Comparison of ENCODE assay signal across 11 mouse cellular contexts in genomic region chr11:58334746-58335145, GRCm38 (mm10). TPM values are rescaled to one million over a fixed set of nuclear protein-coding genes. Genes with fewer than 3 reads are reported as not detected.
DNase-seq lines count a peak whose midpoint lies in the region; ATAC-seq and TF ChIP-seq lines count a peak whose summit lies in the region.
"Had no signal": no experiment of that assay in that cellular context is flagged by ENCODE, and none has a peak within 500 bp of the region (broad histone marks: within the 10 kb centered on the region; RNA-seq: fewer than 3 reads in every experiment).

No protein-coding gene starts in this region.

- no peak overlapping the region for H3K9ac ChIP-seq in heart, postnatal 0 days (replicated peaks; ENCODE audit: low read depth, low read length)
- H3K9ac ChIP-seq: limb, embryonic 13.5 days had no signal

- DNase-seq in ovary, adult 18-20 months (ENCODE audit: low spot score) = peak; percentile 70
- DNase-seq in ovary, postnatal 14 days (ENCODE audit: low spot score) = no peak
- DNase-seq in cerebellum, adult 9-10 months = peak; percentile 46
- peak; percentile 64 for DNase-seq in heart, postnatal 0 days (ENCODE audit: low spot score)
- peak; percentile 60 for DNase-seq in lung, postnatal 36 days
- DNase-seq in c-Kit-positive CD71-positive TER-119-positive erythroid progenitor cells, embryonic 14.5 days (ENCODE audit: low spot score) = no peak
- DNase-seq in layer of hippocampus, postnatal 10 days (ENCODE audit: low spot score in 2 of 2) = no peak
- DNase-seq in urinary bladder, postnatal 4 days (ENCODE audit: low spot score in 2 of 2) = no peak
- DNase-seq: thymus, postnatal 25 days had no signal

- H3K27ac ChIP-seq in heart, postnatal 0 days (ENCODE audit: low read depth) = peak overlapping the region; percentile 77
- H3K27ac ChIP-seq: limb, embryonic 13.5 days had no signal

- H3K9me3 ChIP-seq in heart, postnatal 0 days (replicated peaks; ENCODE audit: control insufficient read depth, low read length) = no peaks in the 10 kb centered on the region
- H3K9me3 ChIP-seq: limb, embryonic 13.5 days had no signal

- peaks cover 33% of the 10 kb centered on the region for H3K36me3 ChIP-seq in heart, postnatal 0 days (replicated peaks; ENCODE audit: control insufficient read depth, insufficient read depth, low read length)

- 20% methylated on average over 3 of the region's 3 CpGs for WGBS in heart, postnatal 0 days

- TF ChIP-seq EP300 in heart, postnatal 0 days (IDR thresholded peaks at IDR 0.05; ENCODE audit: low read depth) = no peak

- peak; percentile 37 for ATAC-seq in heart, postnatal 0 days (ENCODE audit: insufficient read depth, low read depth)

- peaks cover 32% of the 10 kb centered on the region for H3K4me1 ChIP-seq in heart, postnatal 0 days (ENCODE audit: control insufficient read depth, insufficient read depth)

- H3K27me3 ChIP-seq in heart, postnatal 0 days (ENCODE audit: control insufficient read depth, insufficient read depth, low read length) = no peaks in the 10 kb centered on the region
- H3K27me3 ChIP-seq: limb, embryonic 13.5 days had no signal

- H3K4me2 ChIP-seq in heart, postnatal 0 days (ENCODE audit: low read depth, low read length) = no peak overlapping the region
- H3K4me2 ChIP-seq: limb, embryonic 13.5 days had no signal

- no peak overlapping the region for H3K4me3 ChIP-seq in heart, postnatal 0 days (ENCODE audit: low read depth, low read length)
- H3K4me3 ChIP-seq: limb, embryonic 13.5 days had no signal

- no peak for TF ChIP-seq CTCF in heart, postnatal 0 days (IDR thresholded peaks at IDR 0.05; ENCODE audit: low read depth)

RNA-seq across cellular contexts. Expression of gene Sh3bp5l, which starts 4.2 kb away (rescaled TPM):
- 30.2 and 42.9 TPM in 2 replicates for total RNA-seq in heart, postnatal 0 days (2014; rRNA removed; ENCODE audit: low replicate concordance)
- polyA plus RNA-seq in heart, postnatal 0 days (2015; fragmentation: Nextera tagmentation; extraction: Ambion mirVana) = 28.2 and 29.5 TPM in 2 replicates
- 10 to 100 TPM; 59.5 to 64.3 TPM for total RNA-seq in layer of hippocampus, postnatal 10 days (2021)

RNA-seq across cellular contexts. Expression of gene Zfp672, which starts 4.6 kb away (rescaled TPM):
- 31.4 and 62.4 TPM in 2 replicates for total RNA-seq in heart, postnatal 0 days (2014; rRNA removed; ENCODE audit: low replicate concordance)
- 53.5 and 60.8 TPM in 2 replicates for polyA plus RNA-seq in heart, postnatal 0 days (2015; fragmentation: Nextera tagmentation; extraction: Ambion mirVana)
- total RNA-seq in layer of hippocampus, postnatal 10 days (2021) = 10 to 100 TPM; 43.0 to 51.1 TPM

RNA-seq across cellular contexts. Expression of gene Zfp692, which starts 27.9 kb away (rescaled TPM):
- total RNA-seq in heart, postnatal 0 days (2014; rRNA removed; ENCODE audit: low replicate concordance) = 8.2 and 12.6 TPM in 2 replicates
- 4.9 and 5.0 TPM in 2 replicates for polyA plus RNA-seq in heart, postnatal 0 days (2015; fragmentation: Nextera tagmentation; extraction: Ambion mirVana)
- 10 to 100 TPM; 17.7 to 23.5 TPM for total RNA-seq in layer of hippocampus, postnatal 10 days (2021)

RNA-seq across cellular contexts. Expression of gene Lypd8, which starts 44.1 kb away (rescaled TPM):
- not detected in 2 replicates for total RNA-seq in heart, postnatal 0 days (2014; rRNA removed; ENCODE audit: low replicate concordance)
- polyA plus RNA-seq in heart, postnatal 0 days (2015; fragmentation: Nextera tagmentation; extraction: Ambion mirVana) = 0.12 TPM in 1 of 2 replicates, not detected in the other
- total RNA-seq in layer of hippocampus, postnatal 10 days (2021) = not detected
- polyA plus RNA-seq: forebrain, embryonic 11.5 days; limb, embryonic 13.5 days had no signal

Comparison
In these comparisons a context has a peak if more than half of its experiments do, and no peak if none do; other contexts are left out.
1. DNase-seq: peak in ovary, adult 18-20 months (single experiment), cerebellum, adult 9-10 months (single experiment), heart, postnatal 0 days (single experiment) and lung, postnatal 36 days (single experiment); none in ovary, postnatal 14 days (single experiment), c-Kit-positive CD71-positive TER-119-positive erythroid progenitor cells, embryonic 14.5 days (single experiment), layer of hippocampus, postnatal 10 days (0 of 2) and urinary bladder, postnatal 4 days (0 of 2).